Mouse (Mus musculus) liver, postnatal 0 days (tissue): ENCODE measurements at regions not wholly inside any gene's neighbourhood (a gene's known extent, or its start where the extent isn't known, plus 50 kb on each side); places are given as distances from the start of the nearest gene placed in this dataset.

ENCODE experiments used
- CTCF ChIP-seq: sonication (generic); IDR thresholded peaks from 2 replicates; pipeline ENCODE4 v1.5.1; 2016; ENCODE audit warnings: antibody characterized with exemption, low read depth
- EP300 ChIP-seq: IDR thresholded peaks from 2 replicates; pipeline ENCODE4 v1.6.1; 2016; ENCODE audit warnings: antibody characterized with exemption, low read depth, mild to moderate bottlenecking

DNA sequence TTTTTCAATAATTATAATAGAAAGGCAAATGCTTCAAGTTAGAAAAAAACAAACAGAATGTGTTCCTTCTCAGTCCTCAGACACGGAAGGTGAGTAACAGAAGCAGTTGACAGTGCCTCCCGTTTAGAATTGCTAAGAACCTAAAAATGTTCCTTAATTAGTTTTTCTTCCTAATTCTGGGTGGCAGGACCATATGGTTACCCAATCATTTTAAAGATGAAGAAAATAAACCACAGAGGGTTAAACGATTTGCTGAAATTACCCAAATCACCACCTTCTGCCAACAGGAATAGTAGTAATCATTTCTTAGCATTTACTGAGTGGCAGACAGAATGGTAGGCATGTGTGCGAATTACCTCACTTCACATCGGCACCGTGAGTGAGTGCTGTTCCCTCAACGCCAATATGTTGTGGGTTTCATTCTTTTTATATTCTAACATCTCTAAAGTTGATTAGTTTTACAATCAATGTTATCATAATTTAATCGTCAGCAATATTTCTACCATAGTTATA is 119.7 kb upstream of the Gm6657 start:
- TF ChIP-seq CTCF = no peak
- no peak for TF ChIP-seq EP300
